Mouse (Mus musculus) CH12.LX (cell line): ENCODE results near the gene Sipa1l3. TPM values are rescaled to one million over a fixed set of nuclear protein-coding genes. Genes with fewer than 3 reads are reported as not detected.

Source experiments
- DNase-seq: peaks from one replicate; pipeline ENCODE4 v3.0.0-alpha.2; 2013; ENCODE audit errors: extremely low read depth
- H3K27ac ChIP-seq: 2 replicates; pipeline ENCODE4 v1.5.1; 2012; ENCODE audit warnings: low read depth, mild to moderate bottlenecking, control low read depth, moderate library complexity; ENCODE audit not compliant: insufficient read depth
- H3K27me3 ChIP-seq: replicated peaks from 2 replicates; pipeline ENCODE3; 2012; ENCODE audit warnings: inconsistent platforms
- H3K36me3 ChIP-seq, 2 experiments: replicated peaks in 1 of 2; 2 replicates each; pipeline versions ENCODE3 to v1.6.1; 2012; ENCODE audit warnings: inconsistent platforms in 1 of 2, low read length in 1 of 2, mild to moderate bottlenecking in 1 of 2, mixed read lengths in 1 of 2, moderate library complexity in 1 of 2; ENCODE audit not compliant: control insufficient read depth in 1 of 2, insufficient read depth in 1 of 2
- H3K4me1 ChIP-seq, 2 experiments: 2 replicates each; pipeline ENCODE4 v1.6.1; 2012; ENCODE audit warnings: inconsistent platforms in 1 of 2, moderate library complexity in 1 of 2; ENCODE audit not compliant: insufficient read depth in 2 of 2, control insufficient read depth in 1 of 2
- H3K4me2 ChIP-seq: 2 replicates; pipeline ENCODE4 v1.6.1; 2012; ENCODE audit warnings: low read depth, mild to moderate bottlenecking, control low read depth; ENCODE audit not compliant: poor library complexity, insufficient read depth, severe bottlenecking
- H3K4me3 ChIP-seq, 3 experiments: fragments of 150-350 bp in 1 of 3; sonication (generic) in 1 of 3; replicated peaks in 1 of 3; 2 replicates each; pipeline versions ENCODE3 to v1.5.1; 2011 to 2012; ENCODE audit warnings: low read depth in 2 of 3, low read length in 2 of 3, mild to moderate bottlenecking in 2 of 3, moderate library complexity in 2 of 3, control low read depth in 1 of 3, improper control_type of control experiment in 1 of 3, inconsistent platforms in 1 of 3, mixed read lengths in 1 of 3; ENCODE audit not compliant: poor library complexity in 1 of 3
- H3K79me2 ChIP-seq: replicated peaks from 2 replicates; pipeline ENCODE4 v1.6.1; 2012; ENCODE audit warnings: mild to moderate bottlenecking, moderate library complexity; ENCODE audit not compliant: control insufficient read depth, poor library complexity, insufficient read depth, severe bottlenecking; ENCODE audit errors: extremely low read depth
- H3K9ac ChIP-seq: 2 replicates; pipeline ENCODE4 v1.6.1; 2012; ENCODE audit warnings: low read depth, mild to moderate bottlenecking, control low read depth, moderate library complexity; ENCODE audit not compliant: insufficient read depth
- H3K9me3 ChIP-seq: replicated peaks from 2 replicates; pipeline ENCODE3; 2012; ENCODE audit warnings: low read length, inconsistent platforms, mixed read lengths
- BHLHE40 ChIP-seq: IDR thresholded peaks from 2 replicates; pipeline ENCODE4 v1.6.1; 2011; ENCODE audit warnings: mild to moderate bottlenecking, low read depth, low read length, improper control_type of control experiment
- CTCF ChIP-seq, 2 experiments: IDR thresholded peaks in 1 of 2; conservative IDR thresholded peaks in 1 of 2; 2 replicates each; pipeline ENCODE4 v1.5.1; 2011 to 2012; ENCODE audit warnings: low read depth in 2 of 2, low read length in 2 of 2, improper control_type of control experiment in 1 of 2, inconsistent platforms in 1 of 2, mild to moderate bottlenecking in 1 of 2, moderate library complexity in 1 of 2
- GABPA ChIP-seq: IDR thresholded peaks from 2 replicates; pipeline ENCODE4 v1.6.1; 2012; ENCODE audit warnings: low read depth, low read length, improper control_type of control experiment, inconsistent platforms; ENCODE audit not compliant: insufficient replicate concordance
- JUN ChIP-seq: IDR thresholded peaks from 2 replicates; pipeline ENCODE4 v1.6.1; 2011; ENCODE audit warnings: low read depth, mild to moderate bottlenecking, low read length, improper control_type of control experiment, moderate library complexity; ENCODE audit not compliant: insufficient read depth
- KAT2A ChIP-seq: IDR thresholded peaks from 2 replicates; pipeline ENCODE4 v1.6.1; 2012; ENCODE audit warnings: low read length, improper control_type of control experiment, inconsistent platforms; ENCODE audit not compliant: insufficient replicate concordance
- MAFK ChIP-seq: IDR thresholded peaks from 2 replicates; pipeline ENCODE4 v1.6.1; 2011; ENCODE audit warnings: low read length, improper control_type of control experiment; ENCODE audit not compliant: insufficient replicate concordance
- MYC ChIP-seq: IDR thresholded peaks from 2 replicates; pipeline ENCODE4 v1.6.1; 2011; ENCODE audit warnings: low read depth, mild to moderate bottlenecking, improper control_type of control experiment, low read length
- NELFE ChIP-seq: IDR thresholded peaks from 2 replicates; pipeline ENCODE4 v1.6.1; 2011; ENCODE audit warnings: low read depth, low read length, improper control_type of control experiment
- POLR2AphosphoS2 ChIP-seq: IDR thresholded peaks from 2 replicates; pipeline ENCODE4 v1.6.1; 2011; ENCODE audit warnings: low read depth, low read length, improper control_type of control experiment
- RAD21 ChIP-seq: IDR thresholded peaks from 2 replicates; pipeline ENCODE4 v1.6.1; 2011; ENCODE audit warnings: low read depth, mild to moderate bottlenecking, low read length, improper control_type of control experiment, moderate library complexity
- SIN3A ChIP-seq: IDR thresholded peaks from 2 replicates; pipeline ENCODE4 v1.6.1; 2012; ENCODE audit warnings: low read length, improper control_type of control experiment, inconsistent platforms
- SMC3 ChIP-seq: IDR thresholded peaks from 2 replicates; pipeline ENCODE4 v1.6.1; 2011; ENCODE audit warnings: low read depth, low read length, improper control_type of control experiment
- TCF12 ChIP-seq: IDR thresholded peaks from 2 replicates; pipeline ENCODE4 v1.6.1; 2014; ENCODE audit warnings: low read depth, mild to moderate bottlenecking, inconsistent platforms, low read length, improper control_type of control experiment
- USF2 ChIP-seq: conservative IDR thresholded peaks from 2 replicates; pipeline ENCODE4 v1.6.1; 2011; ENCODE audit warnings: low read depth, low read length, improper control_type of control experiment
- ZC3H11A ChIP-seq: IDR thresholded peaks from 2 replicates; pipeline ENCODE4 v1.6.1; 2012; ENCODE audit warnings: low read depth, mild to moderate bottlenecking, inconsistent platforms, low read length, improper control_type of control experiment
- ZMIZ1 ChIP-seq: IDR thresholded peaks from 2 replicates; pipeline ENCODE4 v1.6.1; 2012; ENCODE audit warnings: low read depth, mild to moderate bottlenecking, inconsistent platforms, low read length, improper control_type of control experiment
- ZNF384 ChIP-seq: IDR thresholded peaks from 2 replicates; pipeline ENCODE4 v1.6.1; 2012; ENCODE audit warnings: low read depth, low read length, improper control_type of control experiment, inconsistent platforms
- dilution Hi-C: fragments of 300-500 bp; cut with MboI; formaldehyde crosslinking; loops from 2 replicates; pipeline ENCODE4 v1.14.3; 2020; ENCODE audit warnings: low sequenced_read_pairs; ENCODE audit not compliant: extremely low pct_unique_long_range_greater_than_20kb, extremely low pct_ligation_motif_present
- in situ Hi-C: fragments of 300-500 bp; cut with MboI; formaldehyde crosslinking; loops from 3 replicates; pipeline ENCODE4 v1.14.3; 2019; ENCODE audit warnings: low sequenced_read_pairs, low pct_ligation_motif_present, low pct_unique_long_range_greater_than_20kb, mixed read lengths
- polyA plus RNA-seq: library from polyadenylated mRNA; unstranded; fragments of >175 nt; gene quantifications from 2 replicates; pipeline ENCODE4 v1.2.1, GENCODE M21; 2012; ENCODE audit warnings: low read depth; ENCODE audit not compliant: insufficient read length
- total RNA-seq, 2 experiments: library from RNA; depleted of rRNA; stranded (reverse); fragments of 300-350 nt in 1 of 2; fragments of >200 nt in 1 of 2; gene quantifications; 2 replicates each; pipeline ENCODE4 v1.2.3; 2012 to 2014

Gene Sipa1l3
- total and polyA plus RNA-seq, 3 experiments: 1.6 to 8.8 (median 5.9) TPM

DNA sequence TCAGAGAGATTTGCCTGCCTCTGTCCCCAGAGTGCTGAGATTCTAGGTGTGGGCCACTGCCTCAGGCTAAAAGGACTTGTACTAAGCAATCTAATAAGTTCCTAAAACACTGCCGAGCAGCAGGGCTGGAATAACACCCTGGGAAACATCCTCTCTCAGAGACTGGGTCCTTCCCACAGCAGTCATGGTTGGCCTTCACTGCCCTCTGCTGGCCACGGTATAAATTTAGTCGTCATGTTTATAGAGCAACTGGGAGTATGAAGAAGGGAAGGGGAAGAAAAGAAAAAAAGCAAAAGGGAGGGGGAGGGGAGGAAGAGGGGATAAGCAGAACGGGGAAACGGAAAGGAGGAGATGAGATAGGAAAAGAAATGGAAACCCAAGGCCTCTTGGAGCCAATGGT, 5.3 kb upstream of the Sipa1l3 start:
- Histone ChIP-seq H3K27me3 (peaks cover 4% of the 10 kb centered on the region), H3K4me1 (peaks cover 0 to 5% of the 10 kb centered on the region in 2 experiments; a peak in 2 of 4 replicates), H3K4me2 (no peak overlapping the region), H3K9ac (no peak overlapping the region), H3K4me3 (no peak overlapping the region), H3K79me2 (no peaks in the 10 kb centered on the region), H3K9me3 (peaks cover 4% of the 10 kb centered on the region), H3K27ac (no peak overlapping the region), H3K36me3 (no peaks in the 10 kb centered on the region)
- in situ Hi-C loops: loop anchor here (5.0 to 25.0 kb wide), 2 partner anchors 141 to 461 kb away; no protein-coding TSS in a partner anchor
- DNase-seq: peak; percentile 56
- dilution Hi-C loops: no loop called here
- TF ChIP-seq CTCF (conservative IDR thresholded peaks at IDR 0.05 in 1 of 2, IDR thresholded peaks at IDR 0.05 in 1 of 2; ENCODE audit: low read depth in 2 of 2, low read length in 2 of 2): peak in 1 of 2 experiments; percentile 84; a peak in 3 of 4 replicates
- TF ChIP-seq SIN3A: no peak
- peak; percentile 30; the same call in 1 of the 2 replicates for TF ChIP-seq ZNF384
- TF ChIP-seq SMC3: peak; percentile 64
- peak; percentile 75 for TF ChIP-seq RAD21
- no peak for TF ChIP-seq MAFK

DNA sequence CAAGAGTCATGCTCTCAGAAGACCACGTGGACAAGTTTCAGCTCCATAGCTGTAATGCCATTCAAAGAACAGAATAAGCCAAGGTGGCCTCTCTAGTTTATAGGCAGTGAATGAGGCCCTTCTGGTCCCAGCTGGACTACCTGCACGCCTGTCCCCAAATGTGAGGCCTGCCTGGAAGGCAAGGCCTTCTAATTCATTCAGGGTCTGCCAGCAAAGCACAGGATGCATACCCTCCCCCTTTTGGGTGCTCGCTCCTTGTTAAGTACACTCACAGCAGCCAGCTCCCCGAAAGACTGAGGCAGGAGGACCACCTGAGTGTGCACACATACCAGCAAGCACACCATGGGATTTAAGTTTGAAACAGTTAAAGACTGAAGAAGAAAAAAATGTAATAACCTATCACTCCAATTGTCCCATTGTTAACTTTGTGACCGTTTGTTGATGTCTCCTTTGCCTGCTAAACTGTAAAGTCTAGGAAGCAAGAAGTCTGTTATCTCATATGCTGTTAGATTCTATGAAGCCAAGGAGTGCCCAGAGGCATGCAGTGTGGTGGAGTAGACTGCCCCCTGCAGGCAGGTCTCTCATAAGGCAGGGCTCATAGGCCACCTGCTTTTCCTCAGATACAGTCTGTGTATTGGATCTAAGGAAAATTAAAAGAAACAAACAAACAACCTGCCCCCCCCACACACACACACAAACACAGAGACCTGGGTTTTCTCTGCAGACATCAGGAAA, 3.6 kb upstream of the Sipa1l3 start:
- dilution Hi-C loops: no loop called here
- Histone ChIP-seq H3K79me2 (no peaks in the 10 kb centered on the region), H3K9ac (no peak overlapping the region), H3K9me3 (peaks cover 4% of the 10 kb centered on the region), H3K27ac (no peak overlapping the region), H3K4me2 (no peak overlapping the region), H3K36me3 (no peaks in the 10 kb centered on the region), H3K4me3 (no peak overlapping the region), H3K4me1 (peaks cover 0 to 13% of the 10 kb centered on the region in 2 experiments; a peak in 2 of 4 replicates), H3K27me3 (peaks cover 2% of the 10 kb centered on the region)
- TF ChIP-seq TCF12: no peak
- peak; percentile 27; the same call in 1 of the 2 replicates for TF ChIP-seq ZC3H11A
- TF ChIP-seq CTCF (conservative IDR thresholded peaks at IDR 0.05 in 1 of 2, IDR thresholded peaks at IDR 0.05 in 1 of 2; ENCODE audit: low read depth in 2 of 2, low read length in 2 of 2): peak; percentile 85 to 94
- no peak for TF ChIP-seq ZMIZ1
- peak; percentile 94 for TF ChIP-seq RAD21
- no peak for TF ChIP-seq KAT2A
- TF ChIP-seq MYC: 0 out of 2 replicates have a peak, but pooled peaks have one; percentile 36
- peak; percentile 72 for TF ChIP-seq SMC3
- no peak for TF ChIP-seq USF2
- TF ChIP-seq BHLHE40: no peak
- TF ChIP-seq NELFE: 0 out of 2 replicates have a peak, but pooled peaks have one; percentile 20
- TF ChIP-seq JUN: no peak
- no peak for TF ChIP-seq GABPA
- TF ChIP-seq POLR2AphosphoS2: no peak
- in situ Hi-C loops: loop anchor here (5.0 to 25.0 kb wide), 2 partner anchors 140 to 460 kb away; no protein-coding TSS in a partner anchor
- DNase-seq: peak; percentile 79
